Mouse (Mus musculus) midbrain, embryonic 11.5 days (tissue): ENCODE measurements around the gene Cmtm8. TPM values are rescaled to one million over a fixed set of nuclear protein-coding genes. Genes with fewer than 3 reads are reported as not detected.

Source experiments
- ATAC-seq: fragments of 200-750 bp; cut with Nextera tagmentation; 2 replicates; pipeline ENCODE4 v1.8.0; 2017; ENCODE audit warnings: moderate TSS enrichment, moderate library complexity; ENCODE audit not compliant: low FRiP score
- DNase-seq: peaks from one replicate; pipeline ENCODE4 v3.0.0; 2015; ENCODE audit warnings: low spot score; ENCODE audit errors: missing footprints
- H3K27ac ChIP-seq: fragments of 300-500 bp; sonication (generic); 2 replicates; pipeline ENCODE4 v1.5.1; 2014; ENCODE audit warnings: low read depth, low read length
- H3K27me3 ChIP-seq: fragments of 300-500 bp; sonication (generic); 2 replicates; pipeline ENCODE4 v1.6.1; 2014; ENCODE audit warnings: mild to moderate bottlenecking, low read length, moderate library complexity, mixed read lengths; ENCODE audit not compliant: control insufficient read depth, insufficient read depth
- H3K36me3 ChIP-seq: fragments of 300-500 bp; sonication (generic); 2 replicates; pipeline ENCODE4 v1.6.1; 2014; ENCODE audit warnings: mild to moderate bottlenecking, low read length, moderate library complexity, mixed read lengths; ENCODE audit not compliant: control insufficient read depth, insufficient read depth
- H3K4me1 ChIP-seq: fragments of 300-500 bp; sonication (generic); 2 replicates; pipeline ENCODE4 v1.6.1; 2014; ENCODE audit warnings: low read length; ENCODE audit not compliant: control insufficient read depth, insufficient read depth
- H3K4me2 ChIP-seq: fragments of 300-500 bp; sonication (generic); 2 replicates; pipeline ENCODE4 v1.6.1; 2014; ENCODE audit warnings: mild to moderate bottlenecking, moderate library complexity
- H3K4me3 ChIP-seq: fragments of 300-500 bp; sonication (generic); 2 replicates; pipeline ENCODE4 v1.5.1; 2014; ENCODE audit warnings: low read depth, low read length
- H3K9ac ChIP-seq: fragments of 300-500 bp; sonication (generic); 2 replicates; pipeline ENCODE4 v1.6.1; 2014; ENCODE audit warnings: low read length
- H3K9me3 ChIP-seq: fragments of 300-500 bp; sonication (generic); 2 replicates; pipeline ENCODE4 v1.6.1; 2016; ENCODE audit warnings: low read length; ENCODE audit not compliant: control insufficient read depth
- whole genome bisulfite sequencing: fragments of 180-500 bp; shearing (Covaris S2); extraction: QIAGEN DNeasy Blood & Tissue Kit; methylation state at CpG from one replicate; pipeline ENCODE4 v1.1.7; 2014; 5-methylcytosine and 5-hydroxymethylcytosine counted together
- polyA plus RNA-seq: library from polyadenylated mRNA; unstranded; fragments of >200 nt; fragmentation: Nextera tagmentation; extraction: Ambion mirVana; gene quantifications from 2 replicates; pipeline ENCODE4 v1.2.1, GENCODE M21; 2014

The Cmtm8 gene
- polyA plus RNA-seq, 1 experiment from 2014 or later, result 15.5 TPM

GRCm38 (mm10) chr9:114785432-114786125, 58.4 kb downstream of the Cmtm8 start:
- H3K36me3 ChIP-seq, result no peaks in the 10 kb centered on the region
- no peak for ATAC-seq
- H3K9ac ChIP-seq, result 0 out of 2 replicates have a peak overlapping the region, but pooled peaks have one; percentile 21
- 9% methylated on average over 16 of the region's 16 CpGs for WGBS
- no peak overlapping the region for H3K4me3 ChIP-seq
- DNase-seq, result peak; percentile 91
- no peaks in the 10 kb centered on the region for H3K27me3 ChIP-seq
- peak overlapping the region; percentile 10; the same call in 1 of the 2 replicates for H3K4me2 ChIP-seq
- no peak overlapping the region for H3K27ac ChIP-seq
- peaks cover 22% of the 10 kb centered on the region for H3K4me1 ChIP-seq
- H3K9me3 ChIP-seq, result no peaks in the 10 kb centered on the region

GRCm38 (mm10) chr9:114781526-114782212, 62.3 kb downstream of the Cmtm8 start, which contains the start of gene Cmtm7:
TSS of gene Cmtm7 (minus strand) at chr9:114781856.
- ATAC-seq (peak; percentile 87), DNase-seq (peak; percentile 96)
- Histone ChIP-seq H3K4me1 (peaks cover 30% of the 10 kb centered on the region), H3K9ac (peak within 1 kb of the TSS; percentile 80), H3K4me3 (peak within 1 kb of the TSS; percentile 50), H3K27ac (peak within 1 kb of the TSS; percentile 35; the same call in 1 of the 2 replicates), H3K9me3 (no peaks in the 10 kb centered on the region), H3K27me3 (no peaks in the 10 kb centered on the region), H3K4me2 (peak within 1 kb of the TSS; percentile 95), H3K36me3 (no peaks in the 10 kb centered on the region)
- WGBS, result under 1% methylated on average over 52 of the region's 54 CpGs

GRCm38 (mm10) chr9:114780746-114781525, 63.0 kb downstream of the Cmtm8 start:
- Histone ChIP-seq H3K4me1 (peaks cover 29% of the 10 kb centered on the region), H3K9ac (peak overlapping the region; percentile 80), H3K27ac (peak overlapping the region; percentile 35; the same call in 1 of the 2 replicates), H3K4me2 (peak overlapping the region; percentile 95), H3K4me3 (peak overlapping the region; percentile 50), H3K9me3 (no peaks in the 10 kb centered on the region), H3K36me3 (no peaks in the 10 kb centered on the region), H3K27me3 (no peaks in the 10 kb centered on the region)
- peak; percentile 95 for DNase-seq
- under 1% methylated on average over 38 of the region's 38 CpGs for WGBS
- peak; percentile 56 for ATAC-seq

- ATAC-seq, result peak; percentile 30
- no peaks in the 10 kb centered on the region for H3K9me3 ChIP-seq
- H3K4me3 ChIP-seq, result peak overlapping the region; percentile 50
- H3K4me1 ChIP-seq, result peaks cover 23% of the 10 kb centered on the region
- H3K27me3 ChIP-seq, result no peaks in the 10 kb centered on the region
- H3K27ac ChIP-seq, result no peak overlapping the region
- 25% methylated on average over 23 of the region's 23 CpGs for WGBS
- peak; percentile 92 for DNase-seq
- peak overlapping the region; percentile 95 for H3K4me2 ChIP-seq
- no peaks in the 10 kb centered on the region for H3K36me3 ChIP-seq
- peak overlapping the region; percentile 80 for H3K9ac ChIP-seq
Measured at GRCm38 (mm10) chr9:114779984-114780745, 63.8 kb downstream of the Cmtm8 start.

- Histone ChIP-seq H3K27me3 (no peaks in the 10 kb centered on the region), H3K4me2 (no peak overlapping the region), H3K36me3 (no peaks in the 10 kb centered on the region), H3K4me1 (peaks cover 23% of the 10 kb centered on the region), H3K9me3 (no peaks in the 10 kb centered on the region), H3K9ac (no peak overlapping the region), H3K4me3 (no peak overlapping the region), H3K27ac (no peak overlapping the region)
- DNase-seq (no peak), ATAC-seq (no peak)
- WGBS, result 90% methylated on average over 7 of the region's 7 CpGs
Measured at GRCm38 (mm10) chr9:114778877-114779276, 65.1 kb downstream of the Cmtm8 start.

- H3K4me2 ChIP-seq, result no peak overlapping the region
- no peak overlapping the region for H3K9ac ChIP-seq
- H3K9me3 ChIP-seq, result no peaks in the 10 kb centered on the region
- DNase-seq (no peak), ATAC-seq (no peak)
- H3K4me1 ChIP-seq, result peaks cover 23% of the 10 kb centered on the region
- H3K36me3 ChIP-seq, result no peaks in the 10 kb centered on the region
- H3K27ac ChIP-seq, result no peak overlapping the region
- WGBS, result 93% methylated on average over 7 of the region's 7 CpGs
- no peak overlapping the region for H3K4me3 ChIP-seq
- no peaks in the 10 kb centered on the region for H3K27me3 ChIP-seq
Measured at GRCm38 (mm10) chr9:114778047-114778390, 65.9 kb downstream of the Cmtm8 start.

GRCm38 (mm10) chr9:114777178-114778046, 66.5 kb downstream of the Cmtm8 start:
- Histone ChIP-seq H3K4me2 (no peak overlapping the region), H3K36me3 (peaks cover 2% of the 10 kb centered on the region; the same call in 1 of the 2 replicates), H3K4me1 (peaks cover 23% of the 10 kb centered on the region), H3K9ac (no peak overlapping the region), H3K4me3 (no peak overlapping the region), H3K9me3 (no peaks in the 10 kb centered on the region), H3K27ac (no peak overlapping the region), H3K27me3 (no peaks in the 10 kb centered on the region)
- 89% methylated on average over 6 of the region's 6 CpGs for WGBS
- no peak for ATAC-seq
- no peak for DNase-seq

- WGBS, result 89% methylated on average over 3 of the region's 3 CpGs
- Histone ChIP-seq H3K4me1 (peaks cover 16% of the 10 kb centered on the region), H3K9ac (no peak overlapping the region), H3K9me3 (no peaks in the 10 kb centered on the region), H3K36me3 (peaks cover 2% of the 10 kb centered on the region; the same call in 1 of the 2 replicates), H3K4me3 (no peak overlapping the region), H3K4me2 (no peak overlapping the region), H3K27me3 (no peaks in the 10 kb centered on the region), H3K27ac (no peak overlapping the region)
- DNase-seq, result no peak
- no peak for ATAC-seq
Measured at GRCm38 (mm10) chr9:114776361-114776760, 67.6 kb downstream of the Cmtm8 start.
